Mouse (Mus musculus) bone marrow macrophage, adult 2 months (primary cell): ENCODE data around the gene Wiz.

ENCODE experiments used
- CTCF ChIP-seq: IDR thresholded peaks from 2 replicates; pipeline ENCODE4 v1.5.1; 2012; ENCODE audit warnings: low read depth, mild to moderate bottlenecking, low read length, moderate library complexity
- POLR2A ChIP-seq: IDR thresholded peaks from 2 replicates; pipeline ENCODE4 v1.6.1; 2012; ENCODE audit warnings: mild to moderate bottlenecking, low read depth, low read length, borderline replicate concordance

GRCm38 (mm10) chr17:32382576-32382975, 6.7 kb downstream of the Wiz start:
- TF ChIP-seq CTCF = no peak
- no peak for TF ChIP-seq POLR2A
